Mouse (Mus musculus): ENCODE data around the gene Rps10. TPM values are rescaled to one million over a fixed set of nuclear protein-coding genes. Genes with fewer than 3 reads are reported as not detected.

The Rps10 gene
- polyA plus RNA-seq, 1 experiment, result 3,855 TPM

DNA sequence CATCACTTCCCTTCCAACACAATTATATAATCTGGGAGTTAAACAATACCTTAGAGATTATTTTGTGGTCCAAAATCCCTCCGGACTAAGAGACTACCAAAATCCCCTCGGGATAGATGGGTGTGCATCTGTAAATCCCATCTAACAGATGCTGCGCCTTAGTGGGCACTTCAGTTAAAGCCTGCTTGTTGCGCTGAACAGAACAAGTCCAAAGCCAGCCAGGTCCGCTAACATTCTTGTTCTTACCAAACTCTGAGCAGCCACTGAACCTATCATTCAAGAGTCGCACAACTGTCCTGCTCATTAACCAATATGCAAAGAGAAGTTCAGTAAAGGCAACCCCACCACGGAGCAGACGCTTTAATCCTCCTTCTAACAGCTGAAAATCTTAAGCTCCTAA lies 15.3 kb downstream of the Rps10 start:
- H3K4me1 ChIP-seq, result peaks cover 78% of the 10 kb centered on the region
- TF ChIP-seq GATA1 (IDR thresholded peaks at IDR 0.05; ENCODE audit: borderline replicate concordance, low read length), result no peak
- no peak for TF ChIP-seq FLI1 (IDR thresholded peaks at IDR 0.05; ENCODE audit: low read length)
- H3K9me3 ChIP-seq, result no peaks in the 10 kb centered on the region
- peaks cover 44% of the 10 kb centered on the region for H3K36me3 ChIP-seq (replicated peaks; ENCODE audit: low read length)
- no peaks in the 10 kb centered on the region for H3K27me3 ChIP-seq (replicated peaks)
- H3K4me3 ChIP-seq (replicated peaks), result peak overlapping the region; percentile 98

- no peak for TF ChIP-seq GATA1 (IDR thresholded peaks at IDR 0.05; ENCODE audit: borderline replicate concordance, low read length)
- no peak for TF ChIP-seq FLI1 (IDR thresholded peaks at IDR 0.05; ENCODE audit: low read length)
- Histone ChIP-seq H3K36me3 (replicated peaks; ENCODE audit: low read length) (peaks cover 88% of the 10 kb centered on the region), H3K4me3 (replicated peaks) (no peak overlapping the region), H3K4me1 (peaks cover 97% of the 10 kb centered on the region), H3K9me3 (no peaks in the 10 kb centered on the region), H3K27me3 (replicated peaks) (no peaks in the 10 kb centered on the region)
Observed at GRCm38 (mm10) chr17:27615388-27615787, 21.1 kb downstream of the Rps10 start.

- H3K4me1 ChIP-seq, result peaks cover 97% of the 10 kb centered on the region
- TF ChIP-seq GATA1 (IDR thresholded peaks at IDR 0.05; ENCODE audit: borderline replicate concordance, low read length), result no peak
- no peak for TF ChIP-seq FLI1 (IDR thresholded peaks at IDR 0.05; ENCODE audit: low read length)
- H3K4me3 ChIP-seq (replicated peaks), result peak overlapping the region; percentile 80
Observed at GRCm38 (mm10) chr17:27613016-27613415, 23.5 kb downstream of the Rps10 start.

DNA sequence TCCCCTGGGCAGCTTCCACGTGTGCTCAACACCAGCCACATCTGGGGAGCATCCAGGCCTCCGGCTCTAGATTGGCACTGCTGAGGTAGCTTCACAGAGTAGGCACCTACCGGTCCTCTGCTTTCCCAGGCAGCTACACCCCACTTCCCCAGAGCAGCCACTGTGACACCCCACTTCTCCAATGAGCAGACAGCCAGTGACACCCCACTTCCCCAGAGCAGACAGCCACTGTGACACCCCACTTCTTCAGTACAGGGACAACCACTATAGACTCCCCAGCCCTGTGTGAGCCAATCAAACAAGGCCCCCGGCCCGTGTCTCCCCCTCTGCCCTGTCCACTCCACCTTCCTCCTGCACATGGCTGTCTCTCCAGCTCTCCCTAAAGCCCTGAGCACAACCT lies 24.5 kb downstream of the Rps10 start:
- peaks cover 97% of the 10 kb centered on the region for H3K4me1 ChIP-seq
- no peaks in the 10 kb centered on the region for H3K27me3 ChIP-seq (replicated peaks)
- peak overlapping the region; percentile 87 for H3K4me3 ChIP-seq (replicated peaks)
- TF ChIP-seq GATA1 (IDR thresholded peaks at IDR 0.05; ENCODE audit: borderline replicate concordance, low read length), result no peak
- no peak for TF ChIP-seq FLI1 (IDR thresholded peaks at IDR 0.05; ENCODE audit: low read length)
- peaks cover 90% of the 10 kb centered on the region for H3K36me3 ChIP-seq (replicated peaks; ENCODE audit: low read length)
- no peaks in the 10 kb centered on the region for H3K9me3 ChIP-seq

More at GRCm38 (mm10) chr17:27613016-27613415, 23.5 kb downstream of the Rps10 start:
- Histone ChIP-seq H3K9me3 (no peaks in the 10 kb centered on the region), H3K36me3 (replicated peaks; ENCODE audit: low read length) (peaks cover 90% of the 10 kb centered on the region), H3K27me3 (replicated peaks) (no peaks in the 10 kb centered on the region)

GRCm38 (mm10) chr17:27611519-27611884 lies 25.0 kb downstream of the Rps10 start:
- Histone ChIP-seq H3K4me3 (replicated peaks) (peak overlapping the region; percentile 87), H3K27me3 (replicated peaks) (no peaks in the 10 kb centered on the region), H3K4me1 (peaks cover 97% of the 10 kb centered on the region), H3K36me3 (replicated peaks; ENCODE audit: low read length) (peaks cover 89% of the 10 kb centered on the region), H3K9me3 (no peaks in the 10 kb centered on the region)
- no peak for TF ChIP-seq FLI1 (IDR thresholded peaks at IDR 0.05; ENCODE audit: low read length)
- no peak for TF ChIP-seq GATA1 (IDR thresholded peaks at IDR 0.05; ENCODE audit: borderline replicate concordance, low read length)

- Histone ChIP-seq H3K27me3 (replicated peaks) (no peaks in the 10 kb centered on the region), H3K4me1 (peaks cover 100% of the 10 kb centered on the region), H3K4me3 (replicated peaks) (peak overlapping the region; percentile 87), H3K9me3 (no peaks in the 10 kb centered on the region), H3K36me3 (replicated peaks; ENCODE audit: low read length) (peaks cover 93% of the 10 kb centered on the region)
- TF ChIP-seq FLI1 (IDR thresholded peaks at IDR 0.05; ENCODE audit: low read length) (no peak), GATA1 (IDR thresholded peaks at IDR 0.05; ENCODE audit: borderline replicate concordance, low read length) (no peak)
Observed at GRCm38 (mm10) chr17:27610679-27611518, 25.6 kb downstream of the Rps10 start.

DNA sequence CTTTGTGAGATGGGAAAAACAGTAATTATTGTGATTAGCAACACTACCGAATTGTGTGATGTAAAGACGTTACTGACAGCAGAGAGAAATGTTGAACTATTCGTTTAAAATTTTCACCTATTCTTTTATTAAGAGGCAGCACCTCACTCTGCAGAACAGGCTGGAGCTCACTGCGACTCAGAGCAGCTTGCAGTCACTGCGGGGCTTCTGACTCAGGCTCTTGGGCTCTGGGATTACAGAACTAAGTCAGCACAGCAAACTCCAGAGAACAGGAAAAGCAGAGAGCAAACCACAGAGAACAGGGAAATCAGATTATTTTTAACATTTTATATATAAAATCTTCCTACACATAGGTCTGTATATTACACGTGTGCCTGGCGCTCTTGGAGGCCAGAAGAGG lies 26.9 kb downstream of the Rps10 start:
- peaks cover 100% of the 10 kb centered on the region for H3K4me1 ChIP-seq
- peaks cover 87% of the 10 kb centered on the region for H3K36me3 ChIP-seq (replicated peaks; ENCODE audit: low read length)
- TF ChIP-seq FLI1 (IDR thresholded peaks at IDR 0.05; ENCODE audit: low read length) (no peak), GATA1 (IDR thresholded peaks at IDR 0.05; ENCODE audit: borderline replicate concordance, low read length) (no peak)
- no peak overlapping the region for H3K4me3 ChIP-seq (replicated peaks)
- no peaks in the 10 kb centered on the region for H3K9me3 ChIP-seq
- H3K27me3 ChIP-seq (replicated peaks), result no peaks in the 10 kb centered on the region

- Histone ChIP-seq H3K27me3 (replicated peaks) (no peaks in the 10 kb centered on the region), H3K4me1 (peaks cover 97% of the 10 kb centered on the region), H3K4me3 (replicated peaks) (peak overlapping the region; percentile 86), H3K36me3 (replicated peaks; ENCODE audit: low read length) (peaks cover 76% of the 10 kb centered on the region), H3K9me3 (no peaks in the 10 kb centered on the region)
- TF ChIP-seq GATA1 (IDR thresholded peaks at IDR 0.05; ENCODE audit: borderline replicate concordance, low read length), result peak; percentile 77; the same call in 1 of the 3 replicates
- no peak for TF ChIP-seq FLI1 (IDR thresholded peaks at IDR 0.05; ENCODE audit: low read length)
Observed at GRCm38 (mm10) chr17:27603522-27604234, 32.8 kb downstream of the Rps10 start.

- Histone ChIP-seq H3K27me3 (replicated peaks) (no peaks in the 10 kb centered on the region), H3K36me3 (replicated peaks; ENCODE audit: low read length) (peaks cover 77% of the 10 kb centered on the region), H3K9me3 (no peaks in the 10 kb centered on the region), H3K4me3 (replicated peaks) (peak overlapping the region; percentile 86), H3K4me1 (peaks cover 97% of the 10 kb centered on the region)
- TF ChIP-seq FLI1 (IDR thresholded peaks at IDR 0.05; ENCODE audit: low read length) (no peak), GATA1 (IDR thresholded peaks at IDR 0.05; ENCODE audit: borderline replicate concordance, low read length) (no peak)
Observed at GRCm38 (mm10) chr17:27603036-27603435, 33.4 kb downstream of the Rps10 start.

DNA sequence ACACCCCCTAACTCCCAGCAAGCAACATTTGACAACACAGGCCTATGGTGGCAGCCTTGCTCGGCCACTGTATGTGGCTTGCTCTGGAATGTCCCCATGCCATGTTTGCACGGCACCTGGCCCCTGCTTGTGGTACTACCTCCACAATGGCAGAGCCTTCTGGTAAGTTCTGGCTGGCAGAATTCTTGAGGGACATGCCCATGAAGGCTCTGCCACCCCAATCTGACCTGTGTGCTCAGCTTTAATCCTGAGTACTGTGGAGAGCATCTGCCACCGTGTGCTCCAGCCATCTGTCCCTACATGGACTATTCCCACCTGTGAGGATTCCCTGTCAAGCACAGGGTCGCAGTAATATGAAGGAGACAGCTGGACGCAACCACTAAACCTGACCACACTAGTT lies 35.6 kb downstream of the Rps10 start:
- no peaks in the 10 kb centered on the region for H3K27me3 ChIP-seq (replicated peaks)
- H3K4me1 ChIP-seq, result peaks cover 93% of the 10 kb centered on the region
- H3K9me3 ChIP-seq, result no peaks in the 10 kb centered on the region
- TF ChIP-seq GATA1 (IDR thresholded peaks at IDR 0.05; ENCODE audit: borderline replicate concordance, low read length) (no peak), FLI1 (IDR thresholded peaks at IDR 0.05; ENCODE audit: low read length) (no peak)
- peaks cover 78% of the 10 kb centered on the region for H3K36me3 ChIP-seq (replicated peaks; ENCODE audit: low read length)
- peak overlapping the region; percentile 76 for H3K4me3 ChIP-seq (replicated peaks)

Measured in megakaryocyte, embryonic 14.5 days (primary cell).